Mouse (Mus musculus): Measurements from ENCODE around the gene Ift88. TPM values are rescaled to one million over a fixed set of nuclear protein-coding genes. Genes with fewer than 3 reads are reported as not detected.

The Ift88 gene
- not detected in 2 replicates for polyA plus RNA-seq (2012)

- peaks cover 9% of the 10 kb centered on the region; the same call in 1 of the 2 replicates for H3K27me3 ChIP-seq (ENCODE audit: control insufficient read depth)
- TF ChIP-seq GATA1 (IDR thresholded peaks at IDR 0.05; ENCODE audit: low read length) (no peak), TAL1 (IDR thresholded peaks at IDR 0.05; ENCODE audit: low read length) (no peak)
- peaks cover 15% of the 10 kb centered on the region for H3K4me1 ChIP-seq (ENCODE audit: control insufficient read depth)
- peak within 1 kb of the TSS; percentile 90 for H3K4me3 ChIP-seq (replicated peaks)
- H3K36me3 ChIP-seq (ENCODE audit: control insufficient read depth): no peaks in the 10 kb centered on the region
- H3K9me3 ChIP-seq (ENCODE audit: control insufficient read depth, low read length): no peaks in the 10 kb centered on the region
These were observed at the start of gene Ift88 for GRCm38 (mm10) chr14:57423432-57424211. Gene Ift88, plus strand, starts transcription at chr14:57424062.

- Histone ChIP-seq H3K36me3 (ENCODE audit: control insufficient read depth) (no peaks in the 10 kb centered on the region), H3K4me3 (replicated peaks) (no peak overlapping the region)
These were observed 48.7 kb upstream of the Ift88 start for GRCm38 (mm10) chr14:57375205-57375604.

GRCm38 (mm10) chr14:57376016-57376415, 47.8 kb upstream of the Ift88 start:
- Histone ChIP-seq H3K4me3 (replicated peaks) (no peak overlapping the region), H3K4me1 (ENCODE audit: control insufficient read depth) (peaks cover 2% of the 10 kb centered on the region; the same call in 1 of the 2 replicates), H3K27me3 (ENCODE audit: control insufficient read depth) (no peaks in the 10 kb centered on the region), H3K9me3 (ENCODE audit: control insufficient read depth, low read length) (no peaks in the 10 kb centered on the region), H3K36me3 (ENCODE audit: control insufficient read depth) (no peaks in the 10 kb centered on the region)
- no peak for TF ChIP-seq GATA1 (IDR thresholded peaks at IDR 0.05; ENCODE audit: low read length)

More at GRCm38 (mm10) chr14:57375205-57375604, 48.7 kb upstream of the Ift88 start:
- TF ChIP-seq TAL1 (IDR thresholded peaks at IDR 0.05; ENCODE audit: low read length) (no peak), GATA1 (IDR thresholded peaks at IDR 0.05; ENCODE audit: low read length) (no peak)
- Histone ChIP-seq H3K27me3 (ENCODE audit: control insufficient read depth) (no peaks in the 10 kb centered on the region), H3K9me3 (ENCODE audit: control insufficient read depth, low read length) (no peaks in the 10 kb centered on the region), H3K4me1 (ENCODE audit: control insufficient read depth) (peaks cover 2% of the 10 kb centered on the region; the same call in 1 of the 2 replicates)

- Histone ChIP-seq H3K4me1 (ENCODE audit: control insufficient read depth) (peaks cover 2% of the 10 kb centered on the region; the same call in 1 of the 2 replicates), H3K4me3 (replicated peaks) (no peak overlapping the region), H3K36me3 (ENCODE audit: control insufficient read depth) (no peaks in the 10 kb centered on the region), H3K27me3 (ENCODE audit: control insufficient read depth) (no peaks in the 10 kb centered on the region), H3K9me3 (ENCODE audit: control insufficient read depth, low read length) (no peaks in the 10 kb centered on the region)
- TF ChIP-seq TAL1 (IDR thresholded peaks at IDR 0.05; ENCODE audit: low read length): no peak
- TF ChIP-seq GATA1 (IDR thresholded peaks at IDR 0.05; ENCODE audit: low read length): no peak
These were observed 46.9 kb upstream of the Ift88 start for GRCm38 (mm10) chr14:57376956-57377355.

GRCm38 (mm10) chr14:57377531-57377930, 46.3 kb upstream of the Ift88 start:
- no peaks in the 10 kb centered on the region for H3K36me3 ChIP-seq (ENCODE audit: control insufficient read depth)
- H3K4me3 ChIP-seq (replicated peaks): no peak overlapping the region
- TF ChIP-seq GATA1 (IDR thresholded peaks at IDR 0.05; ENCODE audit: low read length) (no peak), TAL1 (IDR thresholded peaks at IDR 0.05; ENCODE audit: low read length) (no peak)
- H3K27me3 ChIP-seq (ENCODE audit: control insufficient read depth): no peaks in the 10 kb centered on the region
- no peaks in the 10 kb centered on the region for H3K9me3 ChIP-seq (ENCODE audit: control insufficient read depth, low read length)
- peaks cover 2% of the 10 kb centered on the region; the same call in 1 of the 2 replicates for H3K4me1 ChIP-seq (ENCODE audit: control insufficient read depth)

- Histone ChIP-seq H3K4me3 (replicated peaks) (no peak overlapping the region), H3K36me3 (ENCODE audit: control insufficient read depth) (no peaks in the 10 kb centered on the region), H3K27me3 (ENCODE audit: control insufficient read depth) (no peaks in the 10 kb centered on the region), H3K9me3 (ENCODE audit: control insufficient read depth, low read length) (no peaks in the 10 kb centered on the region), H3K4me1 (ENCODE audit: control insufficient read depth) (peaks cover 14% of the 10 kb centered on the region)
- TF ChIP-seq TAL1 (IDR thresholded peaks at IDR 0.05; ENCODE audit: low read length): no peak
- TF ChIP-seq GATA1 (IDR thresholded peaks at IDR 0.05; ENCODE audit: low read length): no peak
These were observed 38.2 kb upstream of the Ift88 start for GRCm38 (mm10) chr14:57385667-57386066.

GRCm38 (mm10) chr14:57386758-57387561, 36.9 kb upstream of the Ift88 start:
- H3K4me3 ChIP-seq (replicated peaks): no peak overlapping the region
- H3K9me3 ChIP-seq (ENCODE audit: control insufficient read depth, low read length): no peaks in the 10 kb centered on the region
- H3K36me3 ChIP-seq (ENCODE audit: control insufficient read depth): no peaks in the 10 kb centered on the region
- TF ChIP-seq TAL1 (IDR thresholded peaks at IDR 0.05; ENCODE audit: low read length) (no peak), GATA1 (IDR thresholded peaks at IDR 0.05; ENCODE audit: low read length) (no peak)
- peaks cover 14% of the 10 kb centered on the region for H3K4me1 ChIP-seq (ENCODE audit: control insufficient read depth)
- no peaks in the 10 kb centered on the region for H3K27me3 ChIP-seq (ENCODE audit: control insufficient read depth)

- H3K4me1 ChIP-seq (ENCODE audit: control insufficient read depth): peaks cover 16% of the 10 kb centered on the region
- no peak overlapping the region for H3K4me3 ChIP-seq (replicated peaks)
- H3K36me3 ChIP-seq (ENCODE audit: control insufficient read depth): no peaks in the 10 kb centered on the region
- H3K27me3 ChIP-seq (ENCODE audit: control insufficient read depth): no peaks in the 10 kb centered on the region
- H3K9me3 ChIP-seq (ENCODE audit: control insufficient read depth, low read length): no peaks in the 10 kb centered on the region
- no peak for TF ChIP-seq TAL1 (IDR thresholded peaks at IDR 0.05; ENCODE audit: low read length)
These were observed 32.2 kb upstream of the Ift88 start for GRCm38 (mm10) chr14:57391621-57392020.

GRCm38 (mm10) chr14:57392278-57392677, 31.6 kb upstream of the Ift88 start:
- H3K4me1 ChIP-seq (ENCODE audit: control insufficient read depth): peaks cover 12% of the 10 kb centered on the region
- no peaks in the 10 kb centered on the region for H3K9me3 ChIP-seq (ENCODE audit: control insufficient read depth, low read length)
- no peak for TF ChIP-seq GATA1 (IDR thresholded peaks at IDR 0.05; ENCODE audit: low read length)
- no peak for TF ChIP-seq TAL1 (IDR thresholded peaks at IDR 0.05; ENCODE audit: low read length)
- H3K36me3 ChIP-seq (ENCODE audit: control insufficient read depth): no peaks in the 10 kb centered on the region
- H3K27me3 ChIP-seq (ENCODE audit: control insufficient read depth): no peaks in the 10 kb centered on the region
- no peak overlapping the region for H3K4me3 ChIP-seq (replicated peaks)

Measured in erythroblast, embryonic 14.5 days (primary cell).